Mouse (Mus musculus) cerebellum, adult 11 months (tissue): ENCODE measurements at regions not wholly inside any gene's neighbourhood (a gene's known extent, or its start where the extent isn't known, plus 50 kb on each side); places are given as distances from the start of the nearest gene placed in this dataset.

Experiments
- DNase-seq: peaks from one replicate; pipeline ENCODE4 v3.0.0; 2022

- DNase-seq, result peak; percentile 21
Measured at GRCm38 (mm10) chr7:59891363-59891762, 113.5 kb downstream of the Snurf start.

GRCm38 (mm10) chr7:59858480-59858879, 146.4 kb downstream of the Snurf start:
- peak; percentile 17 for DNase-seq
